Mouse (Mus musculus) right cerebral cortex, postnatal 25 days (tissue): Measurements from ENCODE around the gene Gm11361.

Source experiments
- DNase-seq: peaks from one replicate; pipeline ENCODE4 v3.0.0; 2022

Gene Gm11361

GRCm38 (mm10) chr13:28257228-28257627 is at the start of gene Gm11361:
Gene Gm11361 (plus strand): TSS chr13:28257528.
- no peak for DNase-seq

- DNase-seq, result no peak
Measured at GRCm38 (mm10) chr13:28264399-28264798, 7.1 kb downstream of the Gm11361 start.

GRCm38 (mm10) chr13:28287368-28287767 is 30.0 kb downstream of the Gm11361 start:
- no peak for DNase-seq

GRCm38 (mm10) chr13:28294272-28294671 is 36.9 kb downstream of the Gm11361 start:
- DNase-seq, result no peak

GRCm38 (mm10) chr13:28294757-28295361 is 37.5 kb downstream of the Gm11361 start:
- DNase-seq, result no peak

- DNase-seq, result no peak
Measured at GRCm38 (mm10) chr13:28295492-28295891, 38.2 kb downstream of the Gm11361 start.

GRCm38 (mm10) chr13:28297098-28297497 is 39.8 kb downstream of the Gm11361 start:
- DNase-seq, result no peak

- DNase-seq, result no peak
Measured at GRCm38 (mm10) chr13:28297577-28297976, 40.2 kb downstream of the Gm11361 start.
